7 mouse cellular contexts compared by ENCODE assay signal in the genomic region with DNA sequence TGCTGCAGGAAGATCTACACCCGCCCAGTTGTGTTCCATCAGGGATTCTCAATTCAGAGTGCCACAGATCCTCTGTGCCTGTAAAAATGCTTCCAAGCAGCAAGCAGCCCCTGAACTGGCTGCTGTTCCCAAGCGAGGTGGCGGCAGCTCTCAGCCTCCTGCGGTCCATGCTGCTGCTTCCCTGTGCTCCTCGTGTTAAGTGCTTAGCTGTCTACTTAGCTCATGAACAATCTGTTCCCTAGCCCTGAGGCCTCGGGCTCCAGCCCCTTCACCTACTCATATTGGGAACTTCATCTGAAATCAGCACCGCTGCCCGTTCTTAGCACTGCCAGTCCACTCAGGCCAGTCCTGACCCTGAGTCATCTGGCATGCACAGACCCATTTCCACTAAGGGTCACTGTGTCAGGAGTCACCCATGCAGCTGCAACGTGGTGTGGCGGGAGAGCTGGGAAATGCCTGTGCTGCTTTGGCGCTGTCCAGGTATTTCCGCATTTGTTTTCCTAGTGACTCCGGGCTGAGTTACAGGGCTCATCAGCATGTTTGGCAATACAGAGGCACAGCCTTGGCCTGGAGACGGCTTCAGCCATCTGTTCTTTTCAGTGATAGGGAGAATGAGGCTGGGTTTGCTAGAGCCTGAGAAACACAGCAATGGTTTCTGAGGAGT.
DNase-seq lines count a peak whose midpoint lies in the region; ATAC-seq and TF ChIP-seq lines count a peak whose summit lies in the region.

No protein-coding gene starts in this region.

- no peak overlapping the region for H3K9ac ChIP-seq in ES-Bruce4 (ENCODE audit: low read depth, poor library complexity, severe bottlenecking)
- H3K9ac ChIP-seq in embryonic facial prominence, embryonic 13.5 days, result 0 out of 2 replicates have a peak overlapping the region, but pooled peaks have one; percentile 21
- no peak overlapping the region for H3K9ac ChIP-seq in heart, embryonic 16.5 days (ENCODE audit: low read length)

- TF ChIP-seq EP300 in ES-Bruce4 (IDR thresholded peaks at IDR 0.05; ENCODE audit: insufficient read depth, low read depth, low read length), result peak; percentile 48; the same call in 1 of the 2 replicates

- TF ChIP-seq CTCF in ES-Bruce4 (IDR thresholded peaks at IDR 0.05; ENCODE audit: low read depth, low read length), result no peak

- H3K4me1 ChIP-seq in ES-Bruce4 (ENCODE audit: control insufficient read depth, insufficient read depth, low read length), result peaks cover 12% of the 10 kb centered on the region
- H3K4me1 ChIP-seq in embryonic facial prominence, embryonic 13.5 days, result peaks cover 11% of the 10 kb centered on the region
- peaks cover 34% of the 10 kb centered on the region for H3K4me1 ChIP-seq in heart, embryonic 16.5 days (ENCODE audit: control insufficient read depth, insufficient read depth, low read length)
- peaks cover 42% of the 10 kb centered on the region for H3K4me1 ChIP-seq in midbrain, embryonic 10.5 days

- H3K36me3 ChIP-seq in ES-Bruce4 (ENCODE audit: control insufficient read depth, insufficient read depth, low read length, poor library complexity, severe bottlenecking), result no peaks in the 10 kb centered on the region
- H3K36me3 ChIP-seq in embryonic facial prominence, embryonic 13.5 days, result no peaks in the 10 kb centered on the region
- H3K36me3 ChIP-seq in heart, embryonic 16.5 days (ENCODE audit: control insufficient read depth, insufficient read depth), result no peaks in the 10 kb centered on the region
- H3K36me3 ChIP-seq in midbrain, embryonic 10.5 days, result no peaks in the 10 kb centered on the region

- no peak for ATAC-seq in embryonic facial prominence, embryonic 13.5 days (ENCODE audit: insufficient number of reproducible peaks, insufficient read depth, low FRiP score, low TSS enrichment, low read depth)
- ATAC-seq in heart, embryonic 16.5 days (replicated peaks; ENCODE audit: extremely low read depth, insufficient read depth, low FRiP score), result 0 out of 2 replicates have a peak, but pooled peaks have one; percentile 11
- ATAC-seq in erythroblast, adult 5-6 weeks (replicated peaks; ENCODE audit: low FRiP score, poor library complexity, severe bottlenecking), result no peak

- DNase-seq in adrenal gland, adult 18-20 months (ENCODE audit: low spot score in 2 of 2), result peak; percentile 26 to 36
- peak; percentile 71 for DNase-seq in layer of hippocampus, adult 9-10 months (ENCODE audit: low spot score)
- peak; percentile 18 for DNase-seq in midbrain, embryonic 10.5 days (ENCODE audit: low spot score)

- no peaks in the 10 kb centered on the region for H3K9me3 ChIP-seq in ES-Bruce4 (replicated peaks; ENCODE audit: control insufficient read depth, insufficient read depth, low read length, poor library complexity, severe bottlenecking)
- H3K9me3 ChIP-seq in embryonic facial prominence, embryonic 13.5 days, result no peaks in the 10 kb centered on the region
- no peaks in the 10 kb centered on the region for H3K9me3 ChIP-seq in heart, embryonic 16.5 days (replicated peaks; ENCODE audit: control insufficient read depth, low read length)
- no peaks in the 10 kb centered on the region for H3K9me3 ChIP-seq in midbrain, embryonic 10.5 days (replicated peaks)

- H3K4me3 ChIP-seq in ES-Bruce4 (ENCODE audit: low read depth, low read length), result peak overlapping the region; percentile 22; the same call in 1 of the 2 replicates
- H3K4me3 ChIP-seq in embryonic facial prominence, embryonic 13.5 days, result no peak overlapping the region
- no peak overlapping the region for H3K4me3 ChIP-seq in heart, embryonic 16.5 days (ENCODE audit: low read length)
- H3K4me3 ChIP-seq in midbrain, embryonic 10.5 days, result no peak overlapping the region

- 39% methylated on average over 14 of the region's 14 CpGs for WGBS in embryonic facial prominence, embryonic 13.5 days
- 41% methylated on average over 14 of the region's 14 CpGs for WGBS in heart, embryonic 16.5 days
- 56% methylated on average over 14 of the region's 14 CpGs for WGBS in midbrain, embryonic 10.5 days

- H3K27me3 ChIP-seq in ES-Bruce4 (ENCODE audit: control insufficient read depth, insufficient read depth, low read length, poor library complexity, severe bottlenecking), result no peaks in the 10 kb centered on the region
- H3K27me3 ChIP-seq in embryonic facial prominence, embryonic 13.5 days, result no peaks in the 10 kb centered on the region
- H3K27me3 ChIP-seq in heart, embryonic 16.5 days (ENCODE audit: control insufficient read depth, insufficient read depth, low read length), result no peaks in the 10 kb centered on the region
- H3K27me3 ChIP-seq in midbrain, embryonic 10.5 days (ENCODE audit: low read depth, poor library complexity, severe bottlenecking), result no peaks in the 10 kb centered on the region

- no peak overlapping the region for H3K4me2 ChIP-seq in embryonic facial prominence, embryonic 13.5 days
- no peak overlapping the region for H3K4me2 ChIP-seq in heart, embryonic 16.5 days (ENCODE audit: low read depth, low read length)

- H3K27ac ChIP-seq in ES-Bruce4 (ENCODE audit: insufficient read depth, low read length), result peak overlapping the region; percentile 37
- H3K27ac ChIP-seq in embryonic facial prominence, embryonic 13.5 days, result peak overlapping the region; percentile 13; the same call in 1 of the 2 replicates
- peak overlapping the region; percentile 40; the same call in 1 of the 2 replicates for H3K27ac ChIP-seq in heart, embryonic 16.5 days (ENCODE audit: low read length)
- no peak overlapping the region for H3K27ac ChIP-seq in midbrain, embryonic 10.5 days (replicated peaks)

- TF ChIP-seq POLR2A in ES-Bruce4 (IDR thresholded peaks at IDR 0.05; ENCODE audit: insufficient read depth, low read length), result no peak

Comparison
In these comparisons a context has a peak if more than half of its experiments do, and no peak if none do; other contexts are left out.
1. DNase-seq: peak in every context shown above with its lines; median percentile 71 in layer of hippocampus, adult 9-10 months; 31 in adrenal gland, adult 18-20 months; 18 in midbrain, embryonic 10.5 days.